Mouse (Mus musculus) testis, postnatal 14 days (tissue): ENCODE measurements around the gene Polg2.
"Not testable (repeated sequence)": the region's sequence is repeated elsewhere in the genome, so short reads cannot be mapped to it uniquely, and the experiment has no call there.

Experiments used
- DNase-seq: peaks from one replicate; pipeline ENCODE4 v3.0.0; 2021; ENCODE audit warnings: low spot score

Polg2 gene

DNA sequence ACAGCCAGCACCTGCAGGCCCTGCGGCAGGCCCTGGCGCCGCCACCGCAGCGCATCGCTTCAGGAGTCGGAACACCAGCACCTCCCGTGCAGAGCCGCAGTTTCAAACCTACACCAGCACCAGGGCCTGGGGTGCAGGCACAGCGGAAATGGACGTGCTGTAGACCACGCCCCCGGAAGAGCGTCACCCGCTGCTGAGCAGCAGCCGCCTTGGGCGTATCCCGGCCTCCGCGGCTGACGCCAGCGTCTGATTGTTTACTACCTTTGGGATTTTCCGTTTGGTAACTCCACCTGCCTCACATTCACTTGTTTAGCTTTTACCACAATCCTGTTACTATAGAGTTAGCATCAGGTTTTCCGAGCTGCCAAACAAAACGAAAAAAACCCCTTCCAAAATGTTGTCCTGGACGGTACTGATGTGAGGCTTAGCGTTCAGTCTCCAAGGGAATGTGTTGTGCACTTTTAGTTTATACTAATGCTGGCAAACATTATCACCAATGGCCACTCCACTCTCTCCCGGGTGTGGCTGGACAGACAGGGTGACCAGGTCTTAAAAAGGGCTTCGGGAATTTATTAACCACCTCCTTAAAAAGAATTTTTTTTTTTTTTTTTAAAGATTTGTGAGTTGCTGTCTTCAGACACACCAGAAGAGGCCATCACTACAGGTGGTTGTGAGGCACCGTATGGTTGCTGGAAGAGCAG, at the start of gene Polg2:
Gene Polg2, minus strand, starts transcription at position 150 of the 701 bp plus-strand sequence.
- DNase-seq = peak; percentile 91

DNA sequence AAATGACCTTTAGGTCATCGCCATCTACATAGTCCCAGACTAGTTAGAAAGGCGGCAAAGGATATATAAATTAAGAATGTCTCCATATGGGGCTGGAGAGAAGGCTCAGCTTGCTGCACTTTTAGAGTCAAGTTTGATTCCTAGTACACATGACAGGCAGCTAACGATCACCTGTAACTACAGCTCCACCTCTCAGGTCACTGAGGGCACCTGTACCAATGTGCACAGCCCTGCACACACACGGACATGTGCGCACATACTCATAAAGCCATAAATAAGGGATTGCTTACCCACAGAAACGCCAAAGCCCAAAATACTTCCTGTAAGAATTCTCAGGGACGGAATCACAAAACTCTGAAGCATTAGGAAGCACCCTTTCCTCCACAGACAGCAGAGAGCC, 48.7 kb upstream of the Polg2 start:
- DNase-seq = no peak

GRCm38 (mm10) chr11:106824403-106824802, 45.1 kb upstream of the Polg2 start:
- DNase-seq = no peak

DNA sequence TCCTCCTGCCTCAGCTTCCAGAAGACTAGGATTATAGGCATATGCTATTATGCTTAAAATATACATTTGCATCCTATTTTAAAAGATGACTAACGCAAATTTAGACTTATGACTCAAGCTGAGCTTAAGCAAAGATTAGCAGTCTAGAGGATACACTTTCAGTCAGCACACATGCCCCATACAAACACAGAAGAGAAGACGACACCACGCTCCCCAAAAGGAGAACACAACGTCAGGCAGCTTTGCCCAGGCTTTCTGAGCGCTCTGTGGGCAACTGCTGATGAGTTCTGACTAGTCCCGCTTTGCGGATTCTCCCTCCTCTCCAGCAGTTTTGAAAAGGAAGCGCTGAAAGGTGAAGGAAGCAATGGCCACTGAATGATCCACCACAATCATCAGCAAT, 44.4 kb upstream of the Polg2 start:
- DNase-seq = no peak

GRCm38 (mm10) chr11:106822911-106823310, 43.6 kb upstream of the Polg2 start:
- DNase-seq = no peak

GRCm38 (mm10) chr11:106822491-106822890, 43.2 kb upstream of the Polg2 start:
- no peak for DNase-seq

- DNase-seq = no peak
Measured at GRCm38 (mm10) chr11:106821397-106821796, 42.1 kb upstream of the Polg2 start.

GRCm38 (mm10) chr11:106820972-106821371, 41.6 kb upstream of the Polg2 start:
- no peak for DNase-seq

DNA sequence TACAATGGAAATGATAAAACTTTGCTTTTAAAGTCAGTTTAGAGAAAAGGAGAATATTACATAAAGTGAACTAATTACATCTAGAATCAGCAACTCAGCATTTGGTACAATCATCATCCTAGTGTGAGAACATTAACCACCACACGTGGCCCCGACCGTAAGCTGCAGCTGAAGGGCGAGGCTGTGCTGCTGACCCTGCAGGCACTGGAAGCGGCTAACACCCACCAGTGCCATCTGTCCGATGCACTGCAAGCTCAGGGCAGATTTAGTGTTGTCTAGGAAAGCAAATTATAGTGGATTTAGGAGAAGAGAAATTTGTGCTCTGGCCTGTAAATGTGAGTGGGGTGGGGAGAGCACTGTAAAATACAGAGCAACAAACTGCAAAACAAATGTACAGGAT, 40.9 kb upstream of the Polg2 start:
- DNase-seq = no peak

GRCm38 (mm10) chr11:106819595-106819994, 40.3 kb upstream of the Polg2 start:
- DNase-seq = no peak

DNA sequence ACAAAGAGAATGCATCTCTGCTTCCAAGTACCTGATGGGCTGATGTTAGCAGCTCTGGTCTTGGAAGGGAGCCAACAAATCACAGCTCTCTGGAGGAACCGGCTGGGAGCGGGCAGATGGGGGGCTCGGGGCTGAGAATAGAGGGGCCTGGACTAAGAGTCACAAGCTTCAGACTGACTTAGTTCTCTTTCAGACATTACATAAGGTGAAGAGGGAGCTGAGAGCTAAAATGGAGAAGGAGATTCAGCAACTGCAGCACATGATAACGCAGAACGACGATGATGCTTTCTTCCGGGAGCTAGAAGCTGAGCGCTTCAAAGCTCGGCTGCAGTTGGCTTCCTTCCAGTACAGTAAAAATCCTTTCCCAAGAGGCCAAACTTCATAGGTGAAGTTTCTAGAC, 39.0 kb upstream of the Polg2 start:
- no peak for DNase-seq

- no peak for DNase-seq
Measured at GRCm38 (mm10) chr11:106817808-106818207, 38.5 kb upstream of the Polg2 start.

- no peak for DNase-seq
Measured at GRCm38 (mm10) chr11:106817156-106817555, 37.8 kb upstream of the Polg2 start.

DNA sequence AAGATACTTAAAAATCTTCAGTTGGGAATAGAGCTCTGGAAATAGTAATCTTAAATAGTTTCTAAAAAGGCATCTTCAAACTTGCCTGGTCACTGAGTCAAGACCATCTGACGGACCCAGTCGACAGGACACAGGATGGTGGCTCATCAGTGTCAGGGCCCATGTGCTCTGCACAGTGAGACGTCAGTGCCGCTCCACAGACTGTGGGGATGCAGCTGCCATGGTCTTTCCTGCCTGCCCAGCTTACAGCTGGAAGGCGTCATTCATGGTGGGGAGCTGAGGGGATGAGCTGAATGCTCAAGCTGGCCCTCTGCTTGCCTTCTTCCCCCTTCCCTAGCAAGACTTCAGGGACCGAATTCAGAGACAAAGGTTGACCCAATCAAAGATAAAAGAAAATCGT, 37.0 kb upstream of the Polg2 start:
- no peak for DNase-seq

- DNase-seq = no peak
Measured at GRCm38 (mm10) chr11:106815761-106816160, 36.4 kb upstream of the Polg2 start.

- no peak for DNase-seq
Measured at GRCm38 (mm10) chr11:106815331-106815730, 36.0 kb upstream of the Polg2 start.

GRCm38 (mm10) chr11:106814601-106815320, 35.4 kb upstream of the Polg2 start:
- DNase-seq = no peak

DNA sequence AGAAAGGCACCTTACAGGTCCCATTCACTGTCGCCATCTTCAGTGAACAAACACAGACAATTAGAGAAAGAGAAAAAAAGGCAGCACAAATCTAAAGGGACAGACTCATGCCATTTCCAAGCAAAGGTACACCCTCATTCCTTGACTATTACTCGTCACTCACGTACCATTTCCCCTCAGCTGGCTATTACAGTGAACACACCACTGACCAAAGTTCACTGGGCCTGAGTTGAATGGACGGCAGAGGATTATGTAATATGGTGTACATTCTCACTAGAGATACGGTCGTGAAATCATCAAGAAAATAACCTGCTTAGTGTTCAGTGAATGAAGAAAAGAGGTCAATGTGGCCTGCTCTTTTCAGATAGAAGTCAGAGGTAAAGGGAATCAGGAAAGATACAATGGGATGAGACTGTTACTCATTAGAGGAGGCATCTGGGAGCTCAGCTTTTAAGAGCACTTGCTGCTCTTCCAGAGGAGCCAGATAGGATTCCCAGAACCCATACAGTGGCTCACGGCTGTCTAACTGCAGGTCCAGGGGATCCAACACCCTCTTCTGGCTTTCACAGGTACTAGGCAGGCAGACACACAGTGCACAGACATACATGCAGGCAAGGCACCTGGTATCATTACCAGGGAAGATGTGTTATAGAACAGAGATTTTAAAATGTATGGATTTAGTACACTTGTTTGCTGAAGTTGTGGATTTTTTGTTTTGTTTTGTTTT, 33.2 kb upstream of the Polg2 start:
- DNase-seq = no peak

- DNase-seq = not testable (repeated sequence)
Measured at GRCm38 (mm10) chr11:106807442-106807841, 28.1 kb upstream of the Polg2 start.

DNA sequence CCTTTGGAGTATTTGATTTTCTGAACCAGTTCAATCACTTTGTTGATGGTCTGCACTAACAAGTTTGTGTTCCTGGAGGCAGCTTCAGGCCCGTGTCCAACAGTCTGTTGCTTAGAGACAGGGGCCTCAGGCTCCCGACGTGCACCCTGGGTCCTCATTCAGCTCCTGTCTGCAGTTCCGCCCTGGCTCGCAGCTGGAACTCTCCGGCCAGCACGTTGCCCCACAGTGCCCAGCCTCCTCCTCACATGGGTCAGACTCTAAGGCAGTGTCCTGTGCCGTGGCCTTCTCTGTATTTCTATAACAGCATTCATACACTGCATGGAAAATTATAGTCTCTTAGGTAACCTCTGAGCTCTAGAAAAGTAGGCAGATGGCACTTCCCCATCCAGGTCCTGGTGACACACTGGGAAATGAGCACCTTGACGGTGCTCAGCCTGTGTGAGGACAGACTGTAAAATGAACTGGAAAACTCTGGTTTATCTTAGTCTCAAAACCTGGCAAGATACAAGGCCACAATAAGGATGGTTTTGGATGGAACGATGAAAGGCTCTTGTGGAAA, 22.8 kb upstream of the Polg2 start:
- DNase-seq = no peak

DNA sequence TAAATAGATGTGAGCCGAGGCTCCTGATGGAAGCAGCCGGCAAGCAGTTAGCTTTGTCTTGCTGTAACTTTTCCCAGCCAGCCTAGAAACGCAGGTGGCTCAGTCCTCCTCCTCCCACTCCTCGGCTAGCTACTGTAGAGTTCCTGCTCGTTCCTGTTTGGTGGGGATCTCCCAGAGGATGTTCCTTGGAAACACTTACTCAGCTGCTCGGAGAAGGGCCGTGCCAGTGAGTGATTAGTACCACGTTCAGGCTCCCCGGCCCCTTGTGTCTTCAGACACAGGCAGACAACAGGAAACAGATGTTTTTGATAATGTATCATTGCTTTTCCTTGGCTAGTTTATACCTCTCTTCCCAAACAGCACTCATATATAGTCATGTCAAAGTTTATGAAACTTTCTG, 16.3 kb upstream of the Polg2 start:
- DNase-seq = no peak

DNA sequence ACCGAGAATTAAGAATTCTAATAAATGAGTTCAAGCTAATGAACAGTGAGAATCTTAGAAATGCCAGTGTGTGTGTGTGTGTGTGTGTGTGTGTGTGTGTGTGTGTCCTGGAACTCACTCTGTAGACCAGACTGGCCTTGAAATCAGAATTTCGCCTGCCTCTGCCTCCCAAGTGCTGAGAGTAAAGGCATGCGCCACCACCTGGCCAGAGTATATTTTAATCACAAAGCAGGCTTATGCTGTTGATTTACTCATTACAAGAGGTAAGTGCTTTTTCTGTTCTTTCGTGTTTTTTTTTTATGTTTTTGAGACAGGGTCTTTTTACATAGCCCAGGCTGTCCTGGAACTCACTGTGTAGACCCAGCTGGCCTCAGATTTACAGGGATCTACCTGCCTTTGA, 14.5 kb upstream of the Polg2 start:
- DNase-seq = no peak

DNA sequence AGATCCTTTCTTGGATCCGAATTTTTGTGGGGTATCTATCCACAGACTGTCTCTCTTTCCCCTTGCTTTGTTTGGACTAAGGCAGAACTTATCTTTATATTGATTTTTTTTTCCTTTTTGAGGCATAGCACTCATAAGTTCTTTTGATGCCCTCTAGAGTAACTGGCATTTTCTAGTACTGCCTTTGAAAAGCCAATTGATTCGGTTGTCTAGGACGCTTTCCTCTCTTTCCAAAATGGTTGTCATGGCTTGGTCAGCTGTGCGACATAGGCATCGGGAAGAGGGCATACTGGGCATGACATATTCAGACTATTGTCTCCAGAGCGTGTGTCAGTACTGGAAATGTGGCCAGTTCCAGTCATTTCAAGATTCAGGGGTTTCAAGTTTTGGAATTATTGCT, 10.3 kb upstream of the Polg2 start:
- no peak for DNase-seq
